Mouse (Mus musculus) activated CD4-positive, CD25-positive, alpha-beta regulatory T cell, adult 9 weeks (primary cell): Measurements from ENCODE around the gene Tuba1a. TPM values are rescaled to one million over a fixed set of nuclear protein-coding genes. Genes with fewer than 3 reads are reported as not detected.

ENCODE experiments used
- polyA plus RNA-seq: library from polyadenylated mRNA; unstranded; fragments of 100-300 nt; shearing (Covaris generic); gene quantifications from one replicate; pipeline ENCODE4 v1.2.1, GENCODE M21; 2017

Gene Tuba1a
- polyA plus RNA-seq: 219 TPM

DNA sequence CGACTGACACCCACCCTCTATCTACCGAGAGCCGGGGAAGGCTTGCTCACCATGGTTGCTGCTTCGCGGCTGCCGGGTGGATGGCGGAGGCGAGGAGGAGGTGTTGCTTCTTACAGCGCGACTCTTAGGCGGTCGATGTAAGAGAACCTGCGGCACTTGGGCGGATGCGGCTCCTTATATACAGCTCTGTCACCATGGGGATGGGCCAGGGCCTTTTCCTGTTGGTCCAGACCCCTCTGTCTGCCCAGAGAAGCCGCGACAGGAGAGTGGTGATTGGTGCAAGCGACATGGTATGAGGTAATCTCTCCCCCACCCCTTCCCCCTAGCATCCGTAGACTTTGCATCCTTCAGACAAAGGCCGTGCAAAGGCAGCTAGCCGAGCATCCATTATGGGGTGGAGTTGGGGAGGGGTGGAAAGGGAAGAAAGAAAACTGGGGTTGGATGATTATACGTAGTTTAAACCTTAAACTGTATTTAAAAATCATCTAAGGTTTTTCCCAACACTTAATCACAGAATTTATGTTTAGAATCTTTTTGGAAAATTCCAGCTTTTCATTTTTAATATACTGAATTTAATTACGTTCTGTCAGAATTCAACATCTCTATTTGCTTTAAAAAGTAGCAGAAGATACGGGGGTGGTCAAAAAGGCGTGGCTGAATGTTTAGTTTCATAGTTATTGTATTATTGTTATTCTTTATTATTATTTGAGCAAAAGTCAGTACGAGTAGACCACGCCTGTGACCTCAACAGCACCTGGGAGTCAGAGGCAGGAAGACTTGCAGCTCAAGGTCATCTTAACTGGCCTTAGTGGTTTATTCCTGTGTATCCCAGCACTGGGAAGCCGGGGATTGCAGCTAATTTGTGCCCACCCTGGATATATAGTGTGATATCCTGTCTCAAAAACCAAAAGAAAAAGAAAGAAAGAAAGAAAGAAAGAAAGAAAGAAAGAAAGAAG is at the start of gene Tuba1a, which contains the start of gene Gm49450:
TSS of gene Tuba1a (minus strand) at position 303 of the 956 bp plus-strand sequence.
TSS of gene Gm49450 (minus strand) at position 151 of the 956 bp plus-strand sequence.

GRCm38 (mm10) chr15:98934217-98934839 is 19.2 kb downstream of the Tuba1a start, which contains the start of gene Tuba1b:
Gene Tuba1b, minus strand, starts transcription at chr15:98934565.

DNA sequence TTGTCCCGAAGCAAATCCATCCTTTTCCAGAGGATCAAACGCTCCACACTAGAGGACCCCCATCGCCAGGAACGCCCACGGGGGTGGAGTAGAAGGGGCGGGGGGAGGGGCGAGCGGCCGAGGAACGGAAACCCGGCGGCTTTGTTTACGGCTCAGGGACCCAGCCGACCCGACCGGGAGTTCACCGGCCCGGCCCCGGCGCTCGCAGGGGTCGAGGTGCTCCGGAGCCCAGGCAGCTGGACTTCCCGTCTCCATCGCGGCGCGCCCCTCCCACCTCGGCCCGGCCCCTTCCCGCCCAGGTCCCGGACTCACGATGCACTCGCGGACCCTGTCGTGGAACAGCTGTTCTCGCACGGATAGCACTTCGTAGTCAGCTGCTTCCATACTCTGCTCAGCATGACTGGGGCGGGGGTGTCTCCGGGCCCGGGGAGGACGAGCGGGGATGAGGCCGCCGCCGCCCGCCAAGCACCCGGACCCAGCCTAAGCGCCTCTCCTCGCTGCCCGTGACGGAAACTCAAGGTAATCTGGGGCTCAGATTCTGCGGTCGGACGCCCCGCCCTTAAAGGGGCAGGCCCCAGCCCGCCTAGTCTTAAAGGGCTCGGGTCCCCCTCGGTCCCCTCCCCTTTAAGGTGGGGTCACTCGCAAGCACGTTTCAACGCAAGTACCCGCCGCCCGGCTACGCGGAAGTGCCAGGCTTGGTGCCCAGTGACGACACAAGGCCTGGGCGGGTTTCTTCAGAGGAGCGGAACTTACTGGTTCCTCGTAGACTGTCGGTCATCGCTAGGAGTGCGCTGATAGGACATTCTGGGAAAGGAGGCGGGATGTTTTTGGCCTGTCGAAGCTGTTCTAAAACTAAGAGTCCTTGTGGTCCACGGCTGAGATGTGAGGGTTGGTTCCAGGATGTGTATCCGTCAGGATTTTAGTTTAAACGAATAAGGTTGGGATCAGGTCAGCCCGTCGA is 35.7 kb downstream of the Tuba1a start, which contains the start of gene Lmbr1l:
TSS of gene Lmbr1l (minus strand) at position 694 of the 961 bp plus-strand sequence.

Other genes with a start within 250 kb of the Tuba1a start
- not detected for gene Ccdc65, start 245.5 kb downstream of the Tuba1a start, polyA plus RNA-seq
- gene Fkbp11, start 225.5 kb downstream of the Tuba1a start, polyA plus RNA-seq: 0.46 TPM
- 61.2 TPM for gene Arf3, start 190.5 kb downstream of the Tuba1a start, polyA plus RNA-seq
- gene Wnt10b, start 175.6 kb downstream of the Tuba1a start, polyA plus RNA-seq: 0.23 TPM
- not detected for gene Wnt1, start 163.8 kb downstream of the Tuba1a start, polyA plus RNA-seq
- gene Ddn, start 144.2 kb downstream of the Tuba1a start, polyA plus RNA-seq: not detected
- 119 TPM for gene Prkag1, start 122.2 kb downstream of the Tuba1a start, polyA plus RNA-seq
- 24.6 TPM for gene Kmt2d, start 82.5 kb downstream of the Tuba1a start, polyA plus RNA-seq
- gene Rhebl1, start 59.2 kb downstream of the Tuba1a start, polyA plus RNA-seq: 14.2 TPM
- not detected for gene Dhh, start 55.2 kb downstream of the Tuba1a start, polyA plus RNA-seq
- 62.0 TPM for gene Lmbr1l, start 35.5 kb downstream of the Tuba1a start, polyA plus RNA-seq
- 562 TPM for gene Tuba1b, start 19.1 kb downstream of the Tuba1a start, polyA plus RNA-seq
- gene Gm49450, start 152 bp downstream of the Tuba1a start, polyA plus RNA-seq: not detected
- 67.9 TPM for gene Tuba1c, start 76.2 kb upstream of the Tuba1a start, polyA plus RNA-seq
- not detected for gene Prph, start 101.5 kb upstream of the Tuba1a start, polyA plus RNA-seq
- gene Troap, start 120.9 kb upstream of the Tuba1a start, polyA plus RNA-seq: 1.7 TPM
- not detected for gene C1ql4, start 134.1 kb upstream of the Tuba1a start, polyA plus RNA-seq
- gene Dnajc22, start 139.5 kb upstream of the Tuba1a start, polyA plus RNA-seq: not detected
- 0.15 TPM for gene Spats2, start 172.2 kb upstream of the Tuba1a start, polyA plus RNA-seq